Mouse (Mus musculus): Measurements from ENCODE around the gene St6galnac3.

DNA sequence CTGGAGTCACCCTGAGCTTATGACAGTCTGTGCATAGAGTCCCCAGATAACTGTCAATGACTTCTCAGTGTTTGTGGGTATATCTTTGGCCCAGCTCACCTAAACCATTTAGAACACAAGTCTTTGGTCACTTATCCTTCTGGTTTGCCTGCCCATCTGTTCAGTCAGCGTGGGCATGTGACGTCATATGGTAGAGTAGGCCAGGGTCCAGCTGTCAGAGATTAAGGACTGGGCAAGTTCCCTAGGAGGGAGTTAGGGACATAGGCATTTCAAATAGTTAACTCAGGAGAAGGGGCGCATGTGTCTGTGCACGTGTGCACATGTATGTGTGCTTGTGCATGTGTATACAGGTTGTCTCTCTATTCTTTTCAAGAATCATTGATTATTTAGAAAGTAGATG, 554.8 kb downstream of the St6galnac3 start:
- TF ChIP-seq CTCF (IDR thresholded peaks at IDR 0.05; ENCODE audit: low read depth) (no peak), EP300 (optimal IDR thresholded peaks at IDR 0.05) (no peak)
